Mouse (Mus musculus): ENCODE measurements at regions not wholly inside any gene's neighbourhood (a gene's known extent, or its start where the extent isn't known, plus 50 kb on each side); places are given as distances from the start of the nearest gene placed in this dataset.
A peak's percentile ranks its signal among the peaks of the same experiment; 100 is the strongest.

DNA sequence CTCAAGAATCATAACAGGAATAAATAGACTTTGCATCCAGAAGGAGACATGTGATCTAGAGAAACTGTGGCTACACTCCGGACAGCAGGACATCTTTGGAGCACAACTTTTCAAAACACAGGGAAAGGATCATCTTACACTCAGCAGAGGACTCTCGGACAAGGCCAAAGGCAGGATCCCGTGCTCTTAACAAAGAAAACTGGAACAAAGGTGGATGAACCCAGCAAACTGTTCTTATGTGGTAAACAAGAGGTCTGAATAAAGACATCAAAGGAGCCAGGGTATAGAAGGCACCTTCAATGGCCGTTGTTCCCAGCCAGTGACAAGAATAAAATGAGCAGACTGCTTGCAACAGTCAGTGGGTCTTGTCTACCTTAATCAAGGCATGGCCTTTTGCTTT lies 160.3 kb downstream of the Tex36 start:
- 22% methylated on average over 4 of the region's 4 CpGs for WGBS
- ATAC-seq (ENCODE audit: insufficient read depth) (no peak), DNase-seq (no peak)
- H3K4me2 ChIP-seq: no peak overlapping the region
- no peaks in the 10 kb centered on the region for H3K9me3 ChIP-seq (ENCODE audit: low read depth, low read length)
- no peak overlapping the region for H3K4me3 ChIP-seq (ENCODE audit: low read depth, low read length)
- H3K27ac ChIP-seq (ENCODE audit: low read depth): no peak overlapping the region
- no peak overlapping the region for H3K9ac ChIP-seq
- no peak for TF ChIP-seq CTCF (IDR thresholded peaks at IDR 0.05; ENCODE audit: low read depth)
- H3K27me3 ChIP-seq (ENCODE audit: insufficient read depth, low read length): no peaks in the 10 kb centered on the region
- no peaks in the 10 kb centered on the region for H3K36me3 ChIP-seq (ENCODE audit: insufficient read depth)
- H3K4me1 ChIP-seq (ENCODE audit: insufficient read depth): peaks cover 13% of the 10 kb centered on the region

DNA sequence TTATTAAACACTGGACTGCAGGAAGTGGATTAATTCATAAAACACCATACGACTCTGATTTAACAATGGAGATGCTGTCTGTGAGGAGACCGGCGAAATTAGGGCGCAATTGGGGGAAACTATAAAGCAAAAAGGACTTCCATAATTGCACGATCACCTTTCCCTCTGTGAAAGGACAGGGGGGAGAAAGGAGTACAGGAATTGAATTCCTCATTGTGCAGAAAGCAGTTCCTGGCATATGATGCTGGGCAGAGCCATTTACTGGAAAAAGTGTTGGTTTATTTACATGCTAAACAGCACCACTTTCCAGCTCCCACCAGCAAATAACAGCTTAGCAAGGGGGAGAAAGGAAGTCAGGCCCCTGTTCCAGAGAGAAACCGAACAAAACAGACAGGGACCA lies 160.8 kb downstream of the Tex36 start:
- H3K36me3 ChIP-seq (ENCODE audit: insufficient read depth): no peaks in the 10 kb centered on the region
- 68% methylated on average over 6 of the region's 6 CpGs for WGBS
- H3K27me3 ChIP-seq (ENCODE audit: insufficient read depth, low read length): no peaks in the 10 kb centered on the region
- no peak overlapping the region for H3K4me3 ChIP-seq (ENCODE audit: low read depth, low read length)
- H3K9ac ChIP-seq: no peak overlapping the region
- no peak overlapping the region for H3K27ac ChIP-seq (ENCODE audit: low read depth)
- no peaks in the 10 kb centered on the region for H3K9me3 ChIP-seq (ENCODE audit: low read depth, low read length)
- peaks cover 12% of the 10 kb centered on the region for H3K4me1 ChIP-seq (ENCODE audit: insufficient read depth)
- ATAC-seq (ENCODE audit: insufficient read depth) (no peak), DNase-seq (no peak)
- no peak for TF ChIP-seq CTCF (IDR thresholded peaks at IDR 0.05; ENCODE audit: low read depth)
- H3K4me2 ChIP-seq: no peak overlapping the region

- DNase-seq: peak; percentile 41
- Histone ChIP-seq H3K9ac (no peak overlapping the region), H3K27me3 (ENCODE audit: insufficient read depth, low read length) (no peaks in the 10 kb centered on the region), H3K4me1 (ENCODE audit: insufficient read depth) (peaks cover 12% of the 10 kb centered on the region), H3K9me3 (ENCODE audit: low read depth, low read length) (no peaks in the 10 kb centered on the region), H3K4me2 (0 out of 2 replicates have a peak overlapping the region, but pooled peaks have one; percentile 7), H3K27ac (ENCODE audit: low read depth) (peak overlapping the region; percentile 42; the same call in 1 of the 2 replicates), H3K36me3 (ENCODE audit: insufficient read depth) (no peaks in the 10 kb centered on the region), H3K4me3 (ENCODE audit: low read depth, low read length) (no peak overlapping the region)
- 53% methylated on average over 12 of the region's 12 CpGs for WGBS
- TF ChIP-seq CTCF (IDR thresholded peaks at IDR 0.05; ENCODE audit: low read depth): no peak
- ATAC-seq (ENCODE audit: insufficient read depth): no peak
Observed at GRCm38 (mm10) chr7:133440711-133441110, 161.2 kb downstream of the Tex36 start.

- Histone ChIP-seq H3K4me3 (ENCODE audit: low read depth, low read length) (no peak overlapping the region), H3K9me3 (ENCODE audit: low read depth, low read length) (no peaks in the 10 kb centered on the region), H3K27me3 (ENCODE audit: insufficient read depth, low read length) (no peaks in the 10 kb centered on the region), H3K27ac (ENCODE audit: low read depth) (peak overlapping the region; percentile 42; the same call in 1 of the 2 replicates), H3K4me2 (no peak overlapping the region), H3K4me1 (ENCODE audit: insufficient read depth) (peaks cover 15% of the 10 kb centered on the region), H3K9ac (no peak overlapping the region), H3K36me3 (ENCODE audit: insufficient read depth) (no peaks in the 10 kb centered on the region)
- 64% methylated on average over 6 of the region's 6 CpGs for WGBS
- DNase-seq (no peak), ATAC-seq (ENCODE audit: insufficient read depth) (no peak)
- TF ChIP-seq CTCF (IDR thresholded peaks at IDR 0.05; ENCODE audit: low read depth): no peak
Observed at GRCm38 (mm10) chr7:133440086-133440485, 161.9 kb downstream of the Tex36 start.

DNA sequence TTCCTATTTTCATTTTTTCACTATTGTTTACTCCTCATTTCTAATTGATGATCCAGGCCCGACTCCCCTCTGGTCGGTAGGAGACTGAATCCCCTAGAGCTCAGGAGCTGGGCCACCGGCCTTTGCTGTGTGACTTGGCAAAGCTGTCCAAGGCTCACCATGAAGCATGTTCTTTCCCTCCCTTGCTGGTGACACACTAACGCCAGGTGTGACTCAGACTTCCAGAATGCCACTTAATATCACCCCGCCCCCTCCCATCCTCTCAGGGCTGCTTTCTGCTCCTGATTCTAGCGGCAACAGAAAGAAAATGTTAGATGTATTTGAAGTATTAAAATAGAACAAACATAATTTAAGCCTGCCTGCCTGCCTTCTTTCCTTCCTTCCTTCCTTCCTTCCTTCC lies 163.3 kb downstream of the Tex36 start:
- no peak for TF ChIP-seq CTCF (IDR thresholded peaks at IDR 0.05; ENCODE audit: low read depth)
- no peak overlapping the region for H3K27ac ChIP-seq (ENCODE audit: low read depth)
- H3K4me3 ChIP-seq (ENCODE audit: low read depth, low read length): no peak overlapping the region
- H3K36me3 ChIP-seq (ENCODE audit: insufficient read depth): no peaks in the 10 kb centered on the region
- H3K9me3 ChIP-seq (ENCODE audit: low read depth, low read length): no peaks in the 10 kb centered on the region
- peaks cover 18% of the 10 kb centered on the region for H3K4me1 ChIP-seq (ENCODE audit: insufficient read depth)
- DNase-seq (peak; percentile 22), ATAC-seq (ENCODE audit: insufficient read depth) (no peak)
- WGBS: 62% methylated on average over 6 of the region's 6 CpGs
- H3K4me2 ChIP-seq: no peak overlapping the region
- no peak overlapping the region for H3K9ac ChIP-seq
- H3K27me3 ChIP-seq (ENCODE audit: insufficient read depth, low read length): no peaks in the 10 kb centered on the region

DNA sequence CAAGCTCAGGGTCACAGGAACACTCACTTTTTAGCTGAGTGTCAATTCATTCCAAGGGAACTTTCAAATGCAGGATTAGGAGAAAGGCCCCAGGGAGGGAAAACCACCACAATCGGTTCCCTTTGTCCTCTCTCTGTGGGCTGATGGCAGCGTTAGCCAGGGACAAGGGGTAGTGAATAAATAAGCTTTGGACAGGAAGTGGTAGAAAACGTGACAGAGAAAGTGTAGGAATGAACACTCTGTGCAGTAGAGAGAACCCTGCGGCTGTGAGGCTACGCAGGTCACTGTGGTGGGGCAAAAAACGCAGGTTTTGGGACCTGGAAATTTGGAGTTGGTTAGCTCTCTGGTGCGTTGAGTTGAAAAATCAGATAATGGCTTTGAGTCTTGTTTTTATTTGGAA lies 164.1 kb downstream of the Tex36 start:
- ATAC-seq (ENCODE audit: insufficient read depth) (no peak), DNase-seq (no peak)
- Histone ChIP-seq H3K4me3 (ENCODE audit: low read depth, low read length) (no peak overlapping the region), H3K4me1 (ENCODE audit: insufficient read depth) (peaks cover 19% of the 10 kb centered on the region), H3K9me3 (ENCODE audit: low read depth, low read length) (no peaks in the 10 kb centered on the region), H3K9ac (no peak overlapping the region), H3K27ac (ENCODE audit: low read depth) (no peak overlapping the region), H3K36me3 (ENCODE audit: insufficient read depth) (no peaks in the 10 kb centered on the region), H3K27me3 (ENCODE audit: insufficient read depth, low read length) (no peaks in the 10 kb centered on the region), H3K4me2 (no peak overlapping the region)
- no peak for TF ChIP-seq CTCF (IDR thresholded peaks at IDR 0.05; ENCODE audit: low read depth)
- WGBS: 47% methylated on average over 7 of the region's 7 CpGs

GRCm38 (mm10) chr7:133435596-133436357 lies 166.2 kb downstream of the Tex36 start:
- 40% methylated on average over 14 of the region's 14 CpGs for WGBS
- peak; percentile 68 for ATAC-seq (ENCODE audit: insufficient read depth)

More at GRCm38 (mm10) chr7:133435596-133436357, 166.2 kb downstream of the Tex36 start:
- Histone ChIP-seq H3K27me3 (ENCODE audit: insufficient read depth, low read length) (no peaks in the 10 kb centered on the region), H3K4me3 (ENCODE audit: low read depth, low read length) (no peak overlapping the region), H3K9me3 (ENCODE audit: low read depth, low read length) (no peaks in the 10 kb centered on the region), H3K27ac (ENCODE audit: low read depth) (peak overlapping the region; percentile 74), H3K4me2 (no peak overlapping the region), H3K9ac (no peak overlapping the region), H3K36me3 (ENCODE audit: insufficient read depth) (no peaks in the 10 kb centered on the region), H3K4me1 (ENCODE audit: insufficient read depth) (peaks cover 10% of the 10 kb centered on the region)
- DNase-seq: peak; percentile 91
- peak; percentile 30 for TF ChIP-seq CTCF (IDR thresholded peaks at IDR 0.05; ENCODE audit: low read depth)

All from lung, embryonic 14.5 days (tissue).